Mouse (Mus musculus): ENCODE measurements around the gene Fbf1.

DNA sequence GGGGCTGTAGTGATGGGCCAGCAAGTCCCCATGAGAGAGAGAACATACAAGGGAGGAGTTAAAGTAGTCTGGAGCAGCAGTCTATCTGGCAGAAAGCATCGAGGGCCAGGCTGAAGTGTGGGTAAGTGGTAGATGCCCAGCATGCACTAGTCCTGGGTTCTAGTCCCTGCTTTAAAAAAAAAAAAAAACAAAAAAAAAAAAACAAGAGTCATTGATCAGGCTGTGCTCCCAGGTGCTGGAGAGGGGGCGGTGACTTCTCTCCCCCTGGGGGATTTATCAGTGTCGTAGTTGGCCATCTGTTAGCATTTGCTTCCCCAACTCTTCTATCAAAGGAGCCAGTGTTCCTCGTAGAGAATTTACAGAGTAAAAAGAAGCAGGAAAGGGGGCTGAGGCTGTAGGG lies 38.7 kb upstream of the Fbf1 start:
- TF ChIP-seq CTCF (IDR thresholded peaks at IDR 0.05; ENCODE audit: borderline replicate concordance, extremely low read depth, insufficient read depth, insufficient read length) (no peak), POLR2A (IDR thresholded peaks at IDR 0.05; ENCODE audit: borderline replicate concordance, extremely low read depth, insufficient read depth, insufficient read length, poor library complexity, severe bottlenecking) (no peak)

Data from brain, embryonic 14.5 days (tissue).